Mouse (Mus musculus) brain, embryonic 14.5 days (tissue): ENCODE measurements around the gene Nfasc.

Experiments
- CTCF ChIP-seq: fragments of 200-500 bp; IDR thresholded peaks from 2 replicates; pipeline ENCODE4 v1.5.1; 2012; ENCODE audit warnings: inconsistent platforms, mild to moderate bottlenecking, moderate library complexity, borderline replicate concordance; ENCODE audit not compliant: insufficient read depth, insufficient read length; ENCODE audit errors: extremely low read depth
- POLR2A ChIP-seq: fragments of 200-500 bp; IDR thresholded peaks from 2 replicates; pipeline ENCODE4 v1.6.1; 2012; ENCODE audit warnings: mild to moderate bottlenecking, inconsistent platforms, borderline replicate concordance; ENCODE audit not compliant: poor library complexity, insufficient read depth, insufficient read length, severe bottlenecking; ENCODE audit errors: extremely low read depth

DNA sequence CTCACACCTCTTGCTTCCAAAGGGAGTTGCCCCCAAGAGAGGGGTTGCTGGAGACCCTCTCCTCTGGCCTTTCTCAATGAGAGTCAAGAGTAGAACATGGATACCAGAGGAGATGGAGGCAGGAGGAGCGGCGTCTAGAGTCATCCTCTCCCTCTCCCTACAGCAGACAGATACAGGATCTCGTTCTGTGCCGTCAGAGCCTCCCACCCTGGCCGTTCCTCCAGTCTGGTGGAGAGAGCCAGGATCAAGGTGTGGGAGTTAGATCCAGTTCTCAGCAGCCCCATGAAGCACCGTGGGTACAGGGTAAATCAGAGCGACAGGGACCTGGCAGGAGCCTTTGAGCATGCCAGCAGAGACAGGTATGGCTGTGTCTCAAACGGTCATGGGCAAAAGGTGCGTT is 209.1 kb downstream of the Nfasc start:
- TF ChIP-seq POLR2A = no peak
- TF ChIP-seq CTCF = no peak
